Mouse (Mus musculus): ENCODE data around the gene Lrp6. TPM values are rescaled to one million over a fixed set of nuclear protein-coding genes. Genes with fewer than 3 reads are reported as not detected.

The Lrp6 gene
- polyA plus RNA-seq, 1 experiment = 31.5 TPM

DNA sequence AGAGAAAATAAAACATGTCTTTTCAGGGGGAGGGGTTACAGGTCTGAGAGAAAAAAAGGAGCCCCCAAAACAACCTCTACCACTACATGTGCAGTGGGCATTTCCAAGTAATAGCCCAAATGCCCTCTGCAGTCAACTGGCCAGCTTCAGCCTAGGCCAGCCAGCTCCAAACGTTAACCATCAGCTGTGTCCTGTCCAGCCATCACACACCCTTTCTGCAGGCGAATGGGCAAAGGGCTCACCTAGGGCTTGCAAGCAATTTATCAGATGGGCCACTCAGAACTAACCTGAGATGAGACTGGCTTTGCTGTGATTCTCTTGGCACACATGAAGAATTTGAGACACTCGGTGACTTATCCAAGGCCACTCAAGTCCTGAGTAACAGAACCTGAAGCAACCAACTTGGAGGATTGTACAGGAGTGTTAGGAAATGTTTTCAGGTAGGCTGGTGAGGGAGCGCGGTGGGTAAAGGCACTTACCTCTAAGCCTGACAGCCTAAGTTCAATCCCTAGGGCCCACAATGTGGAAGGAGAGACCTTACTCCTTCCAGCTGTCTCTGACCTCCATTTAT is 1.3 kb upstream of the Lrp6 start:
- no peak for TF ChIP-seq CTCF (IDR thresholded peaks at IDR 0.05; ENCODE audit: borderline replicate concordance, extremely low read depth, insufficient read depth, insufficient read length)
- TF ChIP-seq POLR2A (IDR thresholded peaks at IDR 0.05; ENCODE audit: borderline replicate concordance, extremely low read depth, insufficient read depth, insufficient read length, poor library complexity, severe bottlenecking) = no peak
- DNase-seq (ENCODE audit: low read depth) = no peak

DNA sequence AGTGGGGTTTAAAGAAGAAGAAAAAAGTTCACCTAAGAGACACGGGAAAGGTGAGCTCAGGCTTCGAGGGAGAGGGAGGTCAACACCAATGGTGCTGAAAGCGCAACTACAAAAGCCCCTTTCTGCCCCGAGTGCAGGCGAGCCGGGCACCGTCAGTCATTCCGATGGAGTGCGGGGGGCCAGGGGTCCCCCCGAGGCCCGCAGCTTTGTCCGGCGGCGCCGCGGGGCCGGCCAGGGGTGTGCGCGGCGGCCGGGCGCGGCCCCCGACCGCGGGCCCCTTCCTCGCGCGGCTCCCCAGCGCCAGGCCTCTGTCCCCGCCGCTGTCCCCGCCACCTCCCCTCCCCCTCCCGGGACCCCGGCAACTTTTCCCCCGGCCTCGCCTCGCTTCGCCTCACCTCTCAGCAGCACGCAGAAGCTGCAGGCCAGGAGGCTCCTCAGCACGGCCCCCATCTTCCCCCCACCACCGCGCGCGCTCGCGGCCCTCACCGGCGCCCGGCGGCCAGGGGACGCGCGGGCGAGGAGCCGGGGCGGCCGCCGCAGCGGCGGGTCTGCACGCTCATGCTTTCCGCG is 432 bp downstream of the Lrp6 start:
- no peak for TF ChIP-seq POLR2A (IDR thresholded peaks at IDR 0.05; ENCODE audit: borderline replicate concordance, extremely low read depth, insufficient read depth, insufficient read length, poor library complexity, severe bottlenecking)
- TF ChIP-seq CTCF (IDR thresholded peaks at IDR 0.05; ENCODE audit: borderline replicate concordance, extremely low read depth, insufficient read depth, insufficient read length) = no peak

DNA sequence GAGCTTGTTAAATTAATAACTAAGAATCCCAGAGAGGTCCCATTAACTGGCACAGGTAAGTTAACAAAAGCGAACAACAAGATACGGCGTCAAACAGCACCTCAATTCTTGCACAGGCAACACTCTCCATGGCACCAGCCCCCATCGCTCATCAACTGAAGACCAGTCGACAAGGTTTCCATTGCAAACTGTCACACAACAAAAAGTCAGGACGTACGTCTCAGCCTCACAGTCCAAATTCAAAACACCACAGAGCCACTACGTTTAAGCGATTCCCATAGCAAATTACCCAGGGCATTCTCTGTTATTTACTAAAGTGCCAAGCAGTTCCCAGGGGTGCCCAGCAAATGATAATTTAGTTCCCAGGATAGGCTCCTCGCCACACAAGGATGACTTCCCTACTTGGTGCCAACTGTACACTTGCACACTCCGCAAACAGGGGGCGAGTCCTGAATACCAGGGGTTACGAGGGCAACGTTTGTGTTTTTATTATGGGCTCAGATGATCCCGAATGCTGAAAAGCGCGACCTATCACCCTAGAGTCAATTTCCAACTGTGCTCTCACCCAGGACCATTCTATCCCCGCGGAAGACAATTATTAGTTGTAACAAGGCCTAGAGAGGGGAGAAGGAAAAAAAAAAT is 1.0 kb downstream of the Lrp6 start:
- no peak for TF ChIP-seq POLR2A (IDR thresholded peaks at IDR 0.05; ENCODE audit: borderline replicate concordance, extremely low read depth, insufficient read depth, insufficient read length, poor library complexity, severe bottlenecking)
- no peak for TF ChIP-seq CTCF (IDR thresholded peaks at IDR 0.05; ENCODE audit: borderline replicate concordance, extremely low read depth, insufficient read depth, insufficient read length)
- DNase-seq (ENCODE audit: low read depth) = peak; percentile 50

More for the DNA sequence above, 432 bp downstream of the Lrp6 start:
- peak; percentile 39 for DNase-seq (ENCODE audit: low read depth)

DNA sequence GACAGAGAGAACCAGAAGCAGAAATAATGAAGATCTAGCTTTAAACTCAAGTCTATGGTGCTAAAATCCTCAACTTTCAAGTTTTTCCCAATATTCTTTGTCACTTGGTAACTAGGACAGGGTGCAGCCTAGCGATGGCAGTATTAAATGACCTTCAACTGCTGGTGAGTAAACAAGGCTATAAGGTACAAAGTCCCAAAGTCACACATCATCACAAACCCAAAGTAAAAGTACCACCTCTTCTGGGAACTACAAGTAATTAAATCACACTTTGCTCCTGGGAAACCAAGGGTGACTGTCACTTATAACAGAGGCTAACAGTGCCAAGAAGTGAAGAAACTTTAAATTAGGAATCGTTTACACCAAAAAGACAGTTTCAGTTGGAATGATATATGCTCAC is 2.2 kb downstream of the Lrp6 start:
- TF ChIP-seq POLR2A (IDR thresholded peaks at IDR 0.05; ENCODE audit: borderline replicate concordance, extremely low read depth, insufficient read depth, insufficient read length, poor library complexity, severe bottlenecking) (no peak), CTCF (IDR thresholded peaks at IDR 0.05; ENCODE audit: borderline replicate concordance, extremely low read depth, insufficient read depth, insufficient read length) (no peak)
- no peak for DNase-seq (ENCODE audit: low read depth)

DNA sequence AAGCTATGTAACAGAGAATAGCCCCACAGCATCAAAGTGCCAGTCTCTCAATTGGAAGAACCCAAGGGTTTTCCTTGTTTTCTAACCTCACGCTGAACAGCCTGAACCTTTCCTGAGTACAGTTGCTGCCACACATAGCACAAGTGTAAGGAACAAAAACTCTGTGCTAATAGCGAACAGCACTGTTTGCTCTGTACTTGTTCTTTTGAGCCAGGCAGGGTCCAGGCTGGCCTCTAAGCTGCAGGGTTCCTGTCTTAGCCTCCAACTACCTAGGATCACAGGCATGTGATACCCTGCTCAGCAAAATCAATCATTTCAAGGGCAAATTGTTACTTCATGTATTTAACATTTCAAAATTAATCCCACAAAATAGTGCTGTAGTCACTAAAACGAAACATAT is 7.1 kb downstream of the Lrp6 start:
- DNase-seq (ENCODE audit: low read depth) = no peak
- no peak for TF ChIP-seq CTCF (IDR thresholded peaks at IDR 0.05; ENCODE audit: borderline replicate concordance, extremely low read depth, insufficient read depth, insufficient read length)
- no peak for TF ChIP-seq POLR2A (IDR thresholded peaks at IDR 0.05; ENCODE audit: borderline replicate concordance, extremely low read depth, insufficient read depth, insufficient read length, poor library complexity, severe bottlenecking)

DNA sequence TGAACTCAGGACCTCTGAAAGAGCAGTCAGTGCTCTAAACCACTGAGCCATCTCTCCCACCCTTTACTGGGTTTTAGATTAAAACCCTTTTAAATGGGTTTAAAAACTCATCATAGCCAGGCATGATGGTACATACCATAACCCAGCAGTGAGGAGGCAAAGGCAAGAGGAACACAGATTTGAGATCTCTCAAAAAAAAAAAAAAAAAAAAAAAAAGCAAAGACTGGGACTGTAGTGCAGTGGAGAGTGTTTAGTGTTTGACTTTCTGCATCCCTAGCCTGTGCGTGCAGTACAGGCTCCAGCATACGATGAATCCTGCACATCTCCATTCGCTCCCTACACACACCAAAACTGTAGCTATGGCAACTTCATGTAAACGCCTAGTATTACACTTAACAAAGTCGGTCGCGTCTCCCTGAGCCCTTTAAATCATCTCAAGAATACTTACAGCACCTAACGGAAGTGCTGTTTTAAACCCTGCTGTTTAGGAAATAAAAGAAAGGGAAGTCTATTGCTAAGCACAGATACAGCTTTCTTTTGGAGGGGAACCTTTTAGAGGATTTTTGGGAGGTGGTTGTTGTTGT is 8.1 kb downstream of the Lrp6 start:
- no peak for DNase-seq (ENCODE audit: low read depth)
- TF ChIP-seq CTCF (IDR thresholded peaks at IDR 0.05; ENCODE audit: borderline replicate concordance, extremely low read depth, insufficient read depth, insufficient read length) (no peak), POLR2A (IDR thresholded peaks at IDR 0.05; ENCODE audit: borderline replicate concordance, extremely low read depth, insufficient read depth, insufficient read length, poor library complexity, severe bottlenecking) (no peak)

DNA sequence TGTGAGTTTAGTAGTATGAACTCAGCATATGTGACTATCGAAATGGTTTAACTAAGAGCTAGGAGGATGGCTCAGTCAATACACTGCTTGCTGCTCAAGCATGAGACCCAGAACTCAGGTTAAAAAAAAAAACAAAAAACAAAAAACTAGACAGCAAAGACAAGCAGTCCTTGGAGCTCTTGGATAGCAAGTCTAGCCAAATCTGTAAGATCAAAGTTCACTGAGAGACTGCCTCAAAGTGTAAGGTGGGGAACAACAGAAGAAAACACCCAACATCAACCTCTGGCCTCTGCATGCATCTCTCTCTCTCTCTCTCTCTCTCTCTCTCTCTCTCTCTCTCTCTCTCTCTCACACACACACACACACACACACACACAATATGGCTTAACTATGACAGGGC is 9.7 kb downstream of the Lrp6 start:
- TF ChIP-seq CTCF (IDR thresholded peaks at IDR 0.05; ENCODE audit: borderline replicate concordance, extremely low read depth, insufficient read depth, insufficient read length) (no peak), POLR2A (IDR thresholded peaks at IDR 0.05; ENCODE audit: borderline replicate concordance, extremely low read depth, insufficient read depth, insufficient read length, poor library complexity, severe bottlenecking) (no peak)
- DNase-seq (ENCODE audit: low read depth) = no peak

DNA sequence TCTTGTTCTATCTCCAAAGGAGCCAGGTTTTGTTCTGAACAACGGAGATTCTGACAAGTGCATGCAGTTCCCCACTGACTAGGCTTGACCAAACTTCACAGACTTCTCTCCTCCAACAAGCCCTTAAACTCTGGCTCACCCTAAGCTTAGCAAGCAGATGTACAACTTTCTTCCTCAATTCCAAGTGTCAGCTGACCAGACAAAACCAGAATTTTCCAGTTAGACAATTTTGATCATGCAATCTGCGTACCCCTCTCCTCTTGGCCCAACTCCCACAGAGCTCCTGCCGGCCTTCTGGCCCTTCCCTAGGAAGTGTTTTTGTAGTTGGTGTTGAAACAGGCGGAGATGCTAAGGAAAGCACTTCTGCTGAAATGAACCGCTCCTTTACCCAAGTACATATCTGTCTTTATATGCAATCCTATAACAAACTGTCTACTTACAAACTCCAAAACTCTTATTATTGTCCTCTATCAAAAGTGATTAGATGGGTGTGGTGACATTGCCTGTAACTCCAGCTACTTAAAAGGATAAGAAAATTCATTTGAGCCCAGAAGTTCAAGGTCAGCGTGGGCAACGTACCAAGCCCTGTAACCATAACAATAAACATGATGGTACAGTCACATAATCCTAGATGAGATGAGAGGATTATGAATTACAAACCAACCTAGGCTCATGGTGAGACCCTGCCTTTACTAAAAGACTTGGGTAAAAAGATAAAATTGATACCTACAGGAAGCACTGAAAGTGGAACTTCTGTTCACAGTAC is 10.4 kb downstream of the Lrp6 start:
- DNase-seq (ENCODE audit: low read depth) = peak; percentile 35
- no peak for TF ChIP-seq POLR2A (IDR thresholded peaks at IDR 0.05; ENCODE audit: borderline replicate concordance, extremely low read depth, insufficient read depth, insufficient read length, poor library complexity, severe bottlenecking)
- TF ChIP-seq CTCF (IDR thresholded peaks at IDR 0.05; ENCODE audit: borderline replicate concordance, extremely low read depth, insufficient read depth, insufficient read length) = no peak

DNA sequence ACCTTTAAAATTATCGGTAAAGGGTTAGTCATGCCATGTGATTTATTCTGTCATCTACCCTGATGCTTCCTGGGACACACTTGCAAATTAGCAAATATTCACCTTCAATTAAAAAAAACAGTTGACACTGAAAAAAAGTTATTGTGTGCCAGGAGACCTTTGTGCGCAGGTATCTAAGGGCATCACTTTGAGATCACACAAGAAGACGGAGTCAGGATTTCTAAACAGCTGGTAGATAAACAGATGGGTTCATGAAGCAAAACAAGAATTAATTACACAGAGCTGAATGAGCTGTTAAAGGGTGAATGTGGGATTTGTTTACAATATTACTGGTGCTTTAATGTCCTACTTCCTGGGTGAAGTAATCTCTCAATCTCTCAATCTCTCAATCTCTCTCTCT is 11.6 kb downstream of the Lrp6 start:
- TF ChIP-seq CTCF (IDR thresholded peaks at IDR 0.05; ENCODE audit: borderline replicate concordance, extremely low read depth, insufficient read depth, insufficient read length) (no peak), POLR2A (IDR thresholded peaks at IDR 0.05; ENCODE audit: borderline replicate concordance, extremely low read depth, insufficient read depth, insufficient read length, poor library complexity, severe bottlenecking) (no peak)
- peak; percentile 33 for DNase-seq (ENCODE audit: low read depth)

DNA sequence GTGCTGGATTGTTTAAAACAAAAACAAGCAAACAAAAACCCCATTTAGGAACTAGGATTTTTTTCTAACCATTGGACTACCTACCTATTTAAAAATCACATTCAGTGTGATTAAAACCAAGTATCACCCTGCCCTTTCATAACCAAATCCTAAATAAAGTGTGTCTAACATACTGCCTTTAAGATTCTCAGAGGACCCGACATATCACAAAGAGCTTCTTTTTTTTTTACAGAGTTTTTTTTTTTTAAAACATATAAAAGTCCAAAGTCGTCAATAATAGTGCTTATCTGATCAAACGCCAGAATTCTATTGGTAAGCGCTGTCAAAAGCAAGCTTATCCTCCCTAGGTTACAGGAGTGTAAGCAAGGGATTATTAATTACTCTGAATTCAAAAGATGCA is 12.5 kb downstream of the Lrp6 start:
- TF ChIP-seq CTCF (IDR thresholded peaks at IDR 0.05; ENCODE audit: borderline replicate concordance, extremely low read depth, insufficient read depth, insufficient read length) (no peak), POLR2A (IDR thresholded peaks at IDR 0.05; ENCODE audit: borderline replicate concordance, extremely low read depth, insufficient read depth, insufficient read length, poor library complexity, severe bottlenecking) (no peak)
- DNase-seq (ENCODE audit: low read depth) = no peak

DNA sequence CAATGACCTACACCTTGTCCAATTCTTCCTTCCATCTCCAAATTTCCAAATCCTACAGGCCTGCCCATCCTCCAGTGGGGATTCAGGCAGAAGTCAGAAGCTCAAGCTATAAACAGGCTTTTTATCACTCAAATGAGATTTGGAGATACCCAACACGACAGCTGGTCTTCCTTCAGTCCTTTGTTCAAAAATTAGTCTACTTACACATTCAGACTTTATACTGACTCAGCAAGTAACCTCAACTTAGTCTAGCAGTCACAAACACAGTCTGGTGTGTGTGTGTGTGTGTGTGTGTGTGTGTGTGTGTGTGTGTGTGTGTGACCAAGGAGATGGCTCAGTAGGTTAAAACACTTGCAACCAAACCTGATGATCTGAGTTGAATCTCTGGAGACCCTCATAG is 15.8 kb downstream of the Lrp6 start:
- no peak for TF ChIP-seq POLR2A (IDR thresholded peaks at IDR 0.05; ENCODE audit: borderline replicate concordance, extremely low read depth, insufficient read depth, insufficient read length, poor library complexity, severe bottlenecking)
- TF ChIP-seq CTCF (IDR thresholded peaks at IDR 0.05; ENCODE audit: borderline replicate concordance, extremely low read depth, insufficient read depth, insufficient read length) = no peak
- DNase-seq (ENCODE audit: low read depth) = no peak

Data from brain, embryonic 14.5 days (tissue).